Mouse (Mus musculus): Measurements from ENCODE around the gene Prokr2.
A peak's percentile ranks its signal among the peaks of the same experiment; 100 is the strongest.
"Not testable (repeated sequence)": the region's sequence is repeated elsewhere in the genome, so short reads cannot be mapped to it uniquely, and the experiment has no call there.

Gene Prokr2

DNA sequence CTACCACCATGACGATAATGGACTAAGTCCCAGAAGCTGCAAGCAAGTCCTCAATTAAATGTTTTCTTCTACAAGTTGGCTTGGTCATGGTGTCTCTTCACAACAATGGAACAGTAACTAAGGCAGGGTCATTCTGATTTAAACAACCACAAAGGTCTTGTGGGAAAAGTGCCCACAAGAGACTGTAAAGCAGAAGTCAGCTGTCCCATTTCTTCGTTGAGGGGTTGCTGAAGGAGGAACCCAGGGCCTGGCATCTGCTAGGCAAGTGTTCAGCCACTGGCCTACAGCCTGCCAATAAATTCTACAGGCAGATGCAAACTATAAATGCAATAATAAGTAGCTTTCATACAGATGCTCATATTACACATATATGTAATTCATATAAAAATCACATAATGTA lies 48.0 kb downstream of the Prokr2 start:
- DNase-seq = no peak

DNA sequence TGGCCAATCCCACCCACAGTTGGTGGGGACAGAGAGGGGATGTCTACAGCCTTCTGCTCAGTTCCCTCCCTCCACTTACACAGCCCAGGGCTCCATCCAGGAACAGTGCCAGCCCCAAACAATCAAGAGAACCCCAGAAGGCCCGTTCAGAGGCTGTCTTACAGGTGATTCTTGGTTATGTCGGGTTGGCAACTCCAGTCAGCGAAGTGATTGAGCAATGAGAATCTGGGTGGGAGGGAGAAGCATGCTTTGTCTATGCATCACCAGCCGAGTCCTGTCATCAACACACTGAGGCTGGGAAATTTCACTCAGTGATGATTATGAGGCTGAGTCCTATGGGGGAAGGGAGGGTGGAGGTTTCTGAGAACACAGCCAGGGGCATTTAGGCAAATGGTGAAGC lies 61.7 kb downstream of the Prokr2 start:
- no peak for DNase-seq

DNA sequence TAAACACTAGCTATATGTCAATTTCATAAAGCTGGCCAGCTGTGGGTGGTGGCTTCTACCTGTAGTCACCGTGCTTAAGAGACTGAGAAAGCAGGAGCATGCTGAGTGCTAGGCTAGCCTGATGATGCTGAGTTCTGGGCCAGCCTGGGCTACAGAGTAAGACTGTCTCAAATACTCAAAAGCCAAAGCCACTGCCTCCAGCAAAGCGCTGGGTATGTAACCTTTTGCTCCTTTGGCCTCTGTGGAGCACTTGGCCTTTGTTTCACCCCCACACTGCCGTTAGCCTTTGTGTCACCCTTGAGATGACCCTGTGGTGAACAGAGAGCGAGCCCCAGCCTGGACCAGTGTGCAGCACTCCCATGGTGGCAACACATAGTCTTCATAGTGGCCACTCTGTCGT lies 64.7 kb downstream of the Prokr2 start:
- no peak for DNase-seq

GRCm38 (mm10) chr2:132317178-132317577 lies 68.1 kb downstream of the Prokr2 start:
- DNase-seq = no peak

GRCm38 (mm10) chr2:132316041-132316808 lies 69.0 kb downstream of the Prokr2 start:
- DNase-seq = peak; percentile 68

DNA sequence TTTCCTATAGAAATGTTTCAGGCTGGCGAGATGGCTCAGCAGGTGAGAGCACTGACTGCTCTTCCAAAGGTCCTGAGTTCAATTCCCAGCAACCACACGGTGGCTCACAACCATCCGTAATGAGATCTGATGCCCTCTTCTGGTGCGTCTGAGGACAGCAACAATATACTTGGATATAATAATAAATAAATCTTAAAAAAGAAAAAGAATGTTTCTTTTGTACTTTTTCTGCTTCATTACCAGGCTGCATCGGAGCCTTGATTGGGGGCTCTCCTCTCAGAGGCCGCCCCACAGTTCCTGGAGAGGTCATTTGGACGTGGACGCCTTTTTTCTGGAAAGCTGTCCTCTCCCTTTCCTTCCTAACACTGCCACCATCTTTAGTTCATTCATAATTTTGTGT lies 71.2 kb downstream of the Prokr2 start:
- DNase-seq = not testable (repeated sequence)

GRCm38 (mm10) chr2:132313568-132313967 lies 71.7 kb downstream of the Prokr2 start:
- DNase-seq = no peak

DNA sequence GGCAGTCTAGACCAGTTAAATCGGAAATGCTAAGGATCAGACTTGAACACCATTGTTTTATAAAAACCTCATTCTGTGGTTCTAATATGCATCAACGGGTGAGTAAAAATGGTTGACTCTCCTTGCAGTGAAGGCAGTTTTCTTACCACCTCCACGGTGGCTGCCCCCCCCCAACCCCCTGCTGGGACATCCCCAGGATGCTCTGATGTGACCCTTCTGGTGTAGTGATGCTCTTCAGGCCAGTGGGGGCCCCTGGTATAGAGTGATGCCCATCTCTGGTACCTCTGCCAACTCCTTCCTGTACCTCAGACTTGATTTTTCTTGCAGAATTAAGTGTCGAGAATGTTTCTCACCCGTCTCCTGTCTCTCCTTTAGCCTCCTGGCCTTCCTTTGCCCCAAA lies 72.6 kb downstream of the Prokr2 start:
- no peak for DNase-seq

- no peak for DNase-seq
Measured at GRCm38 (mm10) chr2:132309398-132309930, 75.8 kb downstream of the Prokr2 start.

DNA sequence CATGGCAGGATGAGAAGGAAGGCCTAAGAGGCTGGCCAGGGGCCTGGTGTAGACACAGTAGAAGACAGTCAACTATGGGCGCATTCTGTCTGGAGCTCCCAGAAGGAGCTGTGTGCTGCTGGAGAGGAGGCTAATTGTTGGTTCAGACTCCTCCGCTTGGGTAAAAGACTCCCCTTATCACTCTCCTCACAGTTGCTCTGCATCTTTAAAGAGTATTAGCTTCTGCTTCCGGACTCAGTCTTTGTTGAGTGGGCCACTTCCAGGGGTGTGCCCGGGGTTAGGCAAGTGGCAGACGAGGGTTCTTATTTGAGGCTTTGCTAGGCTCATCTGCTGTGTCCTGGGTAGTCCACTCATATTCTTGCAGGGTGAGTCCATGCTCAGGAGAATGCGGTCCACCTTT lies 76.4 kb downstream of the Prokr2 start:
- DNase-seq = no peak

DNA sequence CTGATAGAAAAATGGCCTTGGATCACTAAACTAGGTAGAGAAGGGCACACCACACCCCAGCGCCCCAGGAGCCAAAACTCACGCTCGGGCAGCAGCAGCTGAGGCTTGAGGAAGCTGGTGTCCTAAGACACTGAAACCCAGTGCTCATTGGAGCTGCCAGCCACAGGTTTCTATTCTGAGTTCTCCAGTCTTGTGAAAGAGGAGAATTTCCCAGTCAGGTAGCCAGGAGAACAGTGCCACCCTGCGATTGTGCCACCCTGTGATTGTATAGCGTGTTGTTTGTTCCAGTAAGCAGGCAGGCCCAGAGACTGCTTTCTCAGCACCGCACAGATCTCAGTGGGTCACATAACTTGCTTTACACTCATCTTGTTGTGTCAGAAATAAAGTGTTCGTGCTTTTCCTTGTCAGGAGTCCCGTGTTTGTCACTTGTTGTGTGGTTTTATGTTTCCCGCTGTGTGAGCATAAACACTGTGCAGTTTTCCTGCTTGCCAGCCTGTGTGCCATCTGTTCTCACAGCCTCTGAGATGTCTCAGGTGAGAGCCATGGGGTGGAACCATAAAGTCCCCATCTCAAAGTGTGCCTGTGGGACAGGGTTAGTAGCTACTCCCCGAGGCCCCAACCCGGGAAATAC lies 77.9 kb downstream of the Prokr2 start:
- no peak for DNase-seq

- DNase-seq = no peak
Measured at GRCm38 (mm10) chr2:132305988-132306387, 79.3 kb downstream of the Prokr2 start.

DNA sequence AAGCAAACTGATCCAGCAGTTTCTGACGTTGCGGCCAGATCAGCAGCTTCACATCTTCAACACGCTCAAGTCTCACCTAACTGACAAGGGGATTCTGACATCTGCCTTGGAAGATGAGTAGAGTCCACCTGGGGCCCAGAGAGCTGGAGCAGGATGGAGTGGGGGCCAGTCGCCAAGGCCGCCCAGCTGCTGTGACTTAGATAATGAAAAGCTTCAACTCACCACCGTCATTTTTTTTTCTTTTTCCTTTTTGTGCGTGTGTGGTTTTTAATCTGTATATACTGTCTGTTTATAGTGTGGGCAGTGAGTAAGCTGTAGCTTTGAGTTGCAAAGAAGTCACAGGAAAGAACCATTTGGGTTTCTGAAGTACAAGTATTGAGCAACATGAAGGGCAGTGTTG lies 80.1 kb downstream of the Prokr2 start:
- DNase-seq = no peak

DNA sequence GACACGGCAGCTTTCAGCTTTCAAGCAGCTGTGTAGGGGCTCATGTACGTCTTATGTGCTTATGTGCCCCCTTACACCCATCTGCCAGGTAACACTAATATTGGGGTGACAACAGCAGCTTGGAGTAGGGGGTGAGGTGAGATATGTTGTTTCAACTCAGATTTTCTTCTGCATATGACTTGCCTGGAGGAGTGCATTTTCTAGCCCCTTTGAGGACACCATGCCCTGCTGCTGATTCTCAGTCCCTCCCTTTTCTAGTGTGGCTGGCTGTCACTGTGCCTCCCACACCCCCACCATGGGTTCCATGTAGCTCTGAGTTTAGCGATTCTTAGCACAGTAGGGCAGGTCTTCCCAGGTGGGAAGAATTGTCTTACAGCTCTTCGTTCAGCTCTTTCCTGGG lies 83.8 kb downstream of the Prokr2 start:
- no peak for DNase-seq

DNA sequence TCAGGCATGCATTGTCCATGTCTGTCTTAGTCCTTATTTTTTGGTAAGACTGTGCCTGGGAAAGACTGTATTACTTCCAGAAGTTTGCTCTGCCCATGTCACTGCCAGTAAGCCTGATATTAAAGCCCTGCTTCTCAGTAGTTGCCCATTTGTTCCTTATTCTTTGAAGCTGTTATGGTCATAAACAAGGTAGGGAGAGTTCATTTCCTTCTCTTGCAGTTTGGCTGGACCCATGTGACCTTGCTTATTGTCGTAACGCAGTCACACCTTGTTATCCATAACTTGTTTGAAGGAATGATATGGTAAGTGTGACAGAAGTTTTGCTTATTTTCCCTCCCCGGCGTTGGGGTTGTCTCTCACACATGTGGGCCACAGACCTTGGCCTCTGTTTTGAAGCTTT lies 87.0 kb downstream of the Prokr2 start:
- DNase-seq = no peak

DNA sequence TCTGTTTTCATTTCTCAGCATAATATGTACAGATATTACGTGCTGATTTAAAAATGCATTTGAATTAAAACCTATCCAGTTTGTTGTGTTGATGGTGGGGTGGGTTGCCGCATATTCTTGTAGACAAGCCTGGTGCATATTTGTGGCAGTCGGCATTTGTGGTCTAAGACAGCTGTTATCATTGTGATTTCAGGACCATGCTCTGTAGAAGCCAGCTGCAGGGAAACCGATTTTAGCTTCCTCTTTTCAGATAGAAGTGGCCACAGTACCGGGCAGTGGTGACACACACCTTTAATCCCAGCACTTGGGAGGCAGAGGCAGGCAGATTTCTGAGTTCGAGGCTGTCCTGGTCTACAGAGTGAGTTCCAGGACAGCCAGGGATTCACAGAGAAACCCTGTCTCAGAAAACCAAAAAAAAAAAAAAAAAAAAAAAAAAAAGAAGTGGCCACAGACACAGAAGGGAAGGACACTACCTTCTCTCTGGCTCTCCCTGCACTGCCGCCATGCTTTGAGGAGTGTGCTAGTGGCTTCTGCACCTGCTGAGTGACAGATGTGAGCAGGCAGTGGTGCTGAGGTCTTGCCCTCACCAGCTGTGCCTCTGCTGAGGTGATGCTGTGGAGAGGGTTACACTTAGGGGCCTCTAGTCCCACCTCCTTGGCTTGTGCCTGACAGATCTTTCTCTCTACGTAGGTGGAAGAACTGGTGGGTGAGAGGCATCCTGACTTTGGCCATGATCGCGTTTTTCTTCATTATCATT lies 91.4 kb downstream of the Prokr2 start:
- no peak for DNase-seq

DNA sequence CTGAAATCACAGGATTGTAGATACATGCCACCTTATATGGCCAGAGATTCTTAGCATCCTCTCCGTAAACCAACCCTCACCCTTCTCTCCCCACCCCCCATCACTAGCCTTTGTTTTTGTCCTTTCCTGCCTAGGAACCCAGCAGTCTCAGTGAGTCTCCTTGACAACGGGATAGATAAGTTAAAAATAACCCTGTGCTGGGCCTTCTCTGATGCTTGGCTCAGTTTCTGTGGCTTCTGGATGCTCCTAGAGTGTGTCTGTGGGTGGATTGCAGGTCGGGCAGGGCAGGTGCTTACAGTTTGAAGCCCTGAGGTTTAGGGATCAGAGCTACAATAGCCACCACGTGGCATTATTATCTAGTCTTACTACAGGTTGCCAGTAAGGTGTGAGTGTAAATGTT lies 93.2 kb downstream of the Prokr2 start:
- peak; percentile 44 for DNase-seq

DNA sequence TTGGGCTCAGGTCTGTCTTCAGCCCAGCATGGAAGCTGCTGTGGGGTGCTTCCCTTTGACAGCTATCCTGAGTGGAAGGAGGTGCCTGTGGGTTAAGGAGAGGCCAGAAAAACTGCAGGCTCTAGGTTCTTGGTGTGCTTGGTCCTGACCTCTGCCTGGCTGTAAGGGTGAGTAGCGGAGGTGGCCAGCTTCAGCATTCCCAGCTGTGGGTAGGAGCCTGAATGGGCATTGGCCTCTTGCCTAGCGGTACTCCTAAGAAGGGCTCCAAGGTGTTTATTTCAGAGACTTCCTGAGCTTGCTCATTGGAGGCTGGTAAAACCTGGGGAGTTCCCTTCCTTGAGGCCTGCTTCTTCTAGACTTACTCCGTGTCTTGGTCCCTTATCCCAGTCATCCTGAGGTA lies 94.0 kb downstream of the Prokr2 start:
- no peak for DNase-seq

- no peak for DNase-seq
Measured at GRCm38 (mm10) chr2:132290808-132291207, 94.4 kb downstream of the Prokr2 start.

DNA sequence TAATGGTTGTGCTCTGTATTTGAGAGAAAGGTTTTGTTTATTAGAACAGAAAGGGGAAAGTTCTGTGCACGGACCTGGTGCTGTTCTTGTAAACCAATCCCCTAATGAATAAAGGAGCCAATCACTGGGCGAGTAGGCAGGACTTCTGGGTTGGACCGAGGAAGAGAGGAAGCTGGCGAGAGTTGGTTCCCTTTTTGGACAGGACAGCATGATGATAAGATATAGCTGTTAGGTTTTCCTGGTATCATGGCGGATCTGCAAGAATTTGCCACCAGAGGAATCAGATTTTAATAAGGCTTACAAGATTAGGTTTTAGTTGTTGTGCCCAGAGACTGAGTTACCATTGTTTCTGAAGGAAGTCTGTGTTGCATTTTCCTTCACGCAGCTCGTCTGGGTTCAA lies 96.0 kb downstream of the Prokr2 start:
- not testable (repeated sequence) for DNase-seq
